Mouse (Mus musculus): ENCODE measurements at regions not wholly inside any gene's neighbourhood (a gene's known extent, or its start where the extent isn't known, plus 50 kb on each side); places are given as distances from the start of the nearest gene placed in this dataset.

- DNase-seq: no peak
Observed at GRCm38 (mm10) chr3:143158568-143158967, 276.8 kb upstream of the Pkn2 start.

GRCm38 (mm10) chr3:143156733-143157524, 275.1 kb upstream of the Pkn2 start:
- DNase-seq: no peak

DNA sequence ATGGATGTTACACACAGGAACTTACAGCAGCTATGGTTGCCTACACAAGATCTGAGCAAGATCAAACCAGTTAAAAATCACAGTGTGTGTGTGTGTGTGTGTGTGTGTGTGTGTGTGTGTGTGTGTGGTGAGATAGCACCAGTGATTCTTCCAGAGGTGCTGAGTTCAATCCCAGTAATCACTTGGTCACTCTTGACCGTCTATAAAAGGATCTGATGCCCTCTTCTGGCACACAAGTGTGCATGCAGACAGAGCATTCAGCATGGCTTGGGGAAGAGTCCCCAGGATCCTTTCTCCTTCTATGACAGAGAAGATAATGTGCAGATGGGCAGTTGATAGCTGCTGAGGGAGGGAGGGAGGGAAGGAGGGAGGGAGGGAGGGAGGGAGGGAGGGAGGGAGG, 274.4 kb upstream of the Pkn2 start:
- no peak for DNase-seq

- peak; percentile 15 for DNase-seq
Observed at GRCm38 (mm10) chr3:143155556-143155955, 273.8 kb upstream of the Pkn2 start.

DNA sequence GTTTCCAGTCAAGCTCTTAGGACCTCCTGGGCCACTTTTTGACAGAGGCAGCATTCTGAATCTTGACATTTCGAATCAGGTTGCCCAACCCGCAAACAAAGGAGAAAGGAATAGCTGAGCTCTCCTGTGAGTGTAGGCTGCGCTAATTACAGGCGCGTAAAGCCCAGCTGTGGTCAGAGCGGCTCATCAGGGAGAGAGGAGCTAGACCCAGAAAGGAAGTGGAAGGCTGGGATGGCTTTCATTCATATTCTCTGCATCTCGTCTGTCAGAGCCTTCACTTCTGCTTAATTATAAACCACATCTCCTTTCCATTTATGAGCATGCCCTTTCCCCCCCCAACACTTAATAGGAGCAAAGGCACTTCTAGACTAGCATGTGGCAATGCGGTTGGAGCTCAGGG, 265.7 kb upstream of the Pkn2 start:
- DNase-seq: no peak

GRCm38 (mm10) chr3:143138952-143139351, 257.1 kb upstream of the Pkn2 start:
- no peak for DNase-seq

- no peak for DNase-seq
Observed at GRCm38 (mm10) chr3:143134528-143134927, 252.7 kb upstream of the Pkn2 start.

DNA sequence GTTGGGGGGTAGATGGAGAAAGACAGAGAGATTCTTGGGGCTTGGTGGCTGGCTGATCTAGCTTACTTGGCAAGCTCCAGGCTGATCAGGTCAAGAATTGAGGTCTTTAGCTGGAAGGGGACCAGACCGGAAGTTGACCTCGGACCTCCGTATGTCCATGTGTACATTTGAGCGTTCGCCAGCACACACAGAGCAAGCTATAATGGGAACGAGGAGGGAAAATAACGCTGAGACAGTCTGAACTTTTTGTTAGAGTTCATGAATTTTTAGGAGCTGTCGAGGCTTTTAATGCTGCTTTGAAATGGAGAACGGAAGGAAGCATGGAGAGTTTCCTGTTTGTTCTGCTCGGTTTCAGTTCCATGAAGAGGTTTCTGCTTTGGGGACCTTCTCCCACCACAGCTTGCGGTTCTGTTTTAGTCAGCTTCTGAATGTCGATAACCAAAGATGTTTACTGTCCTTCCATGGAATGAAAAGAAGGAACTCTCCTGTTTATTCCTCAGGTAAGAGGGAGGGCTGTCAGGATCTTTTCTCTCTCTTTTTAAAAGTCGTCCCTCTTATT, 226.0 kb upstream of the Pkn2 start:
- no peak for DNase-seq

- DNase-seq: no peak
Observed at GRCm38 (mm10) chr3:143104734-143105133, 222.9 kb upstream of the Pkn2 start.

DNA sequence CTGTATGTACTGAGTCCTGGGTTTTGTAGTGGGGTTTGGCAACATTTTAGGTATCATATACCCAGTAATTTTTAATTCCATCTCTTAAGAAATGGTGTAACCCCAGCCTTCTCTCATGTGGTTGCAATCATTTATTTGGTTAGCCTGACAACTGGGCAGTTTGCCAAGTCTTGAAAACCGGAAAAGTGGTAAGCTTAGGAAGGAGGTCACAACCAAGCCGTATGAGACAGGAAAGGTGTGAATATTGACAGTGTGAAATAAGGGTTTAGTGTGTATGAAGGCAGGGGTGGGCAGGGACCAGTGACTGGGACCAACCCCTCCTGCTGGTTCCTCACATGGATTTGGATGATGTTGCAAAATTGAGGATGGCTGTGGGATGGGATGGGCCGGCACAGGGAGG, 221.5 kb upstream of the Pkn2 start:
- peak; percentile 42 for DNase-seq

- DNase-seq: peak; percentile 17
Observed at GRCm38 (mm10) chr3:143100810-143101645, 219.2 kb upstream of the Pkn2 start.

DNA sequence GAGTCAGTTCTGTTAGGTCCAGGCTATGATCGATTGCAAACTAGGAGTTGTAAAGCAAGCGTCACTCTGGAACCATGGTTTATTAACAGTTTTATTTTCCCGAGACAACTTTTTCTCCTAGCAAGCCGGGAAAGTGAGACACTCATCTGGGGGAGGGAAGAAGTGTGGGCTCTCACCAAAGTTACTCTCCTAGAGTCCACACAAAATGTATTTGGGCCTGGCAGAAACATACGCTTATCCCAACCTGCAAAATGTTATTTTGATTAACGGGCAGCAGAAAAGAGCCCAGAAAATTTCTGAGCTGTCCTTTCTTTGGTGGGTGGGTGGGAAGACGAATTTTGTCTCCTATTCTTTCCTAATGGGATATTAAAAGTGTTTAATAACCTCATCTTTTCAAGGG, 218.4 kb upstream of the Pkn2 start:
- no peak for DNase-seq

DNA sequence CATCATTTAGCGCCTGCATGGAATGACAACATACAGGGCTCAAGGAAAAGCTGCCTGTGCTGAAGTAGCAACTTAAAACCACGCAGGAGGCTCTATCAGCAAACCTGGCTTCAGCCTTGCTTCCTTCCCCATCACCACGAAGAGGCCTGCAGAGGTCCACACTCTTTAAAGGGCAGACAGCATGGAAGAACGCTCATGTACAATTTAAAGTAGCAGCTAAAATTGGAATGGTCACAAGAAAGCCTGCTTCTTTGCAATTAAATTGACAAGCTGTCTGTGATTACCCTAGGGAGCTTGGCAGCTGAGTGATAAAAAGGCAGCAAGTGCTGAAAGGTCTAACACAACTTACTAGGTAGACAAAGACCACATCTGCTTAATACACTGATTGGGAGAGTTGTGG, 210.4 kb upstream of the Pkn2 start:
- peak; percentile 12 for DNase-seq

GRCm38 (mm10) chr3:143090886-143091285, 209.1 kb upstream of the Pkn2 start:
- peak; percentile 40 for DNase-seq

DNA sequence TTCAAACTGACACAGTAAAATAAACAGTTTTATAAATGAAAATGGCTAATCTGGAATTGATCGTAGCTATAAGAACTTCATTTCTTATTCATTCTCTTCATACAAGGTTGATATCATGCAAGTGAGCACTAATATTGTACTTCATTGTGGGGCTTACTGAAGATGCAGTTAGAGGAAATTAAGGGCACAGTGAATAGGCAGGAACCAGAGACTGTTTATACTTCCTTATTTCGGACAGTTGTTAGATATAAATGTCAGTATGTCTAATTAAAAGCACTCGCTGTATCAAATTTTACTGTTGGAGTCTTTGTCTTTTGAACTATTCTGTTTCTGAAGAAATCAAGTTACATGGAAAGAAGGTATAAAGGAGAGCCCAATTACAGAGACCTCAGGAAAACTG, 208.5 kb upstream of the Pkn2 start:
- no peak for DNase-seq

DNA sequence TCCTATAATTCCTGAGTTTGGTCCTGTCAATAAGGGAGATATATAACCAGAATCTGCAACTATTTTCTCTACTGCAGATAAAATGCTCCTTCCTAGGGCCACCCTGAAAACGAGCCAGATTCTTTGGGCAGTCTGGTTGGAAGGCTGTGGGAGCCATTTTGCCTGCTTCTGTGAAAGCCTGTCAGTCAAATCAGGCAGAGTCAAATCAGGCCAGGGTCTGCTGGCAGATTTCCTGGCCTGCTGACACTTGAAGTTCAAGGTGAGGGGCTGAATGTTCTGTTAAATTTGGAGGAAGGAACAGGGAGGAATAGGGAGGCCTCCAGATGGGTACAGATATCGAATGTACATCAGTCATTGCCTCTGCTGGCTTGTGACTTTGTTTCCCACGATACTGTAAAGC, 206.0 kb upstream of the Pkn2 start:
- DNase-seq: peak; percentile 8

- no peak for DNase-seq
Observed at GRCm38 (mm10) chr3:143078310-143078709, 196.5 kb upstream of the Pkn2 start.

- DNase-seq: no peak
Observed at GRCm38 (mm10) chr3:143071839-143072373, 190.1 kb upstream of the Pkn2 start.

DNA sequence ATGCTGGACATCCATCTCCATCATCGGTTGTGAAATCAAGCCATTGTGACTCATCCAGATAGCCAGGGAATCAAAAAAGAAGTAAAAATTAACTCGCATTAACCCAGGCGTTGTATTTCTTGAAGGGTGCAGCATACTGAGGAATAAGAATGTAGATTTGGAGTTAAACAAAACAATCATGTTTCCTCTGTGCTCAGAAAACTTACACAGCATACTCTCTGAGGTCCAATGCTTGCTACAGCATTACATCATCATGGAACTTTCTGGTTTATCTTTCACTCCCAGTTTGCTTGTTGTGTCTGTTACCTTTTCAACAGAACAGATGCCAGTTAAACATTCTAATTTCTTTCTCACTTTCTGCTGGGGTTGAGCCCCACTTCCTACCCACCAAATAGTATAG, 173.1 kb upstream of the Pkn2 start:
- DNase-seq: no peak

DNA sequence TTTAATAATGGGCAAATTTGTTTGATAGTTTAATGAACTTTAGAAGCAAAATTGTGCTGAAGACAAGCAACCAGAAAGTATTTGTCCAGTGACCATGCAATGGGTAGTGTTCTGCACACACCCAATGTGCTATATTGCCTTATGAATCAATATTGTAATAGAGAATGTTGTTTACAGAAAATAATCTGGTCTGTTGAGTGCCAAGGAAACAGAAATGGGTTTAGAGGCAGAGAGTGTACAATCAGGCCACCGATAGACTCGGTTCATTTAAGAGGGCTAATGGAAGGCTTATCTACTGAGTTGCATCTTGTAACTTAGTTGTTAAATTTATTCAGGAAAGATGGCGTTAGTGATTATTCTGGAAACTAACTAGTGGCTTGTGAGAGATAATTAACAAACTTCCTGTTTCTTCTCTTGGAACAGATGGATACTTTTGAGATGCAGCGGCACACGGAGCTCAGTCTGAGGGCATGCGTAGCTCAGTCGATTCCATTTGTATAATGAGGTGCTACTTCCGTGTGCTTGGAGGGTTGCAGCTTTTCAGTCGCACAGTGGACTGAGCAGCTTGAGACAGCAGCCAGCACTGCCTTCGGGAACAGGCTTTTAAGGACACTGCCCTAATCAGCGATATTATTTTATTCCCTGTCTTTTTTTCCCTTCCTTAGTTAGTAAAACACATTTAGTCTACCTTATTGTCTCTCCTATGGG, 171.6 kb upstream of the Pkn2 start:
- DNase-seq: no peak

- no peak for DNase-seq
Observed at GRCm38 (mm10) chr3:143040666-143041065, 158.9 kb upstream of the Pkn2 start.

DNA sequence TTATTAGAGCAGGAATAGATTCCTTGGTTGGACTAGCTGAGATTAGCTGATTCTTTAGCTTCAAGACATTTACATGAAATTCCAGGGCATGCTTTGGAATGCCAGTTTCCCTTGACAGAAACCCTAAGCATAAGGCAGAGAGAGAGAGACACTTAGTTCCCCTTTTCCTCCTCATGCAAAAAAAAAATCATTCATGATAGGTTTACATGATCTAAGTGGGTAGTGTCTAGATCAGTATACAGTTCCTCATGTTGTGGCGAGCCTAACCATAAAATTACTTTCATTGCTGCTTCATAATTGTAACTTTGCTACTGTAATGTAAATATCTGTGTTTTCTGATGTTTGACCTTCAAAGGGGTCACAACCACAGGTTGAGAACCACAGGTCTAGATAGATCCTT, 154.3 kb upstream of the Pkn2 start:
- DNase-seq: no peak

- DNase-seq: no peak
Observed at GRCm38 (mm10) chr3:143034588-143034987, 152.8 kb upstream of the Pkn2 start.

Data from heart, postnatal 4 days (tissue).